Mouse (Mus musculus): Measurements from ENCODE around the gene H13.
"Not testable (repeated sequence)": the region's sequence is repeated elsewhere in the genome, so short reads cannot be mapped to it uniquely, and the experiment has no call there.

The H13 gene

DNA sequence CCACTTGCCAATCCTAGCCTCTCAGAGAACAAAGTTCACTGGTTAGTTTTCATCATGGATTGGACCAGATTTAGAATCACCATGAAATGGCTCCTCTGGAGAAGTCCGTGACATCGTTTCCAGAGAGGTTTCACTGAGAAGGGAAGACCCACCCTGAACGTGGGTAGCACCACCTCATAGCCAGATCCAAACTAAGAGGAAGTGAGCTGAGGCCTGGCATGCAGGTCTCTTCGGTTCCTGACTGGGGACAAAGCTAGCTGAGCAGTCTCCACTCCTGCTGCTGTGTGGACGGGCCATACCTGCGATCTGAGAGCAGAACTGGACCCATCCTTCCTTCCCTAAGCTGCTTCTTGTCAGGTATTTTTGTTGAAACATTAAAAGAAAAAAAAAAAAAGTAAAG lies 8.1 kb upstream of the H13 start:
- no peak for DNase-seq (ENCODE audit: low spot score in 2 of 2)

DNA sequence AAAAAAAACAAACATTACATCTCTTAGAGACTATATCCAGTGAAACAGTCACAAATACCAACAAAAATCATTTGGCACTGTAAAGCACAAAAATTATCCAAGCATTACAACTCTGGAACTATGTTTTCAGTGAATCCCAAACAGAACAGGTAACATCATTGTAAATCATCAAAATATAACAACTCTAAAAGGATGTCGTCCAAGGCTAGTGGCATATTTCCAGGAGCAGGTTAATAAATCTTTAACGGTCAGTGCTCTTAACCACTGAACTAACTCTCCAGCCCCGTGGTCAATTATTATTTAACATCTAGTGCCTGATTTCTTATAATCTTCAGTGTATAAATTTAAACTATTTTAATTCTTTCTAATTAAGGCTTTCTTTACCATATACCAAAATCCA lies 3.1 kb upstream of the H13 start:
- not testable (repeated sequence) for DNase-seq (ENCODE audit: low spot score in 2 of 2)

DNA sequence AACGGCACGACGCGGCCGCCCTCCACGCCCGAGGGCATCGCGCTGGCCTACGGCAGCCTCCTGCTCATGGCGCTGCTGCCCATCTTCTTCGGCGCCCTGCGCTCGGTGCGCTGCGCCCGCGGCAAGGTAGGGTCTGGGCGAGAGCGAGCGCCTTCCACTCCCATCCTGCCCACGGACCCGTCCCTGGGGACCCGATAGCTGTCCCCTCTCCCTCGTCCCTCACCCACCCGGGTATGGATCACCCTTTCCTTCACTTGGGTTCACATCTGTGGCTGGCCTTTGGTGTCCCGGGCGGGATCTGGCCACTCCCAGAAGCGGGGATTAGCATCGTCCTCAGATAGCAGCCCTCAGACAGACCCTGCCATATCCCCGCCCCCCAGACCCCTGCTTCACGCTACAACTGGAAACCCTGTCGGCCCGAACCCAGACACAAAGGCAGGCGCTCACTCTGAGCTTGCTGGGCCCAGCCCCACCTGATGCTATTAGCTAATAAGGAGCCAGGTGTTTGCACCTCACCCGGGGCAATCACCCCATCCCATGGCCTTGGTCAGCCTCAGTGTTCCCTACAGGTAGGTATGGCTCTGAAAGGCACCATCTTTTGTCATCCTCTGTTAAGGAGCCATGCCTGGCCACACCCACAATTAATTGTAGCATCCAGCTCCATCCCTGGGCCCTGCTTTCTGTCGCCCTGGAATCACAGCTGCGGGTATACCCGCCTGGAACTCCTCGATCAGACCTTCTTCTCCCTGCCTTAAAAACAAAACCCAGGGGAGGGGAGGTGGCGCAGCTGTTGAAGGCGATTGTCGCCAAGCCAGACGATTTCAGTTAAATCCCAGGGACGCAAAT lies 601 bp downstream of the H13 start:
- no peak for DNase-seq (ENCODE audit: low spot score in 2 of 2)

DNA sequence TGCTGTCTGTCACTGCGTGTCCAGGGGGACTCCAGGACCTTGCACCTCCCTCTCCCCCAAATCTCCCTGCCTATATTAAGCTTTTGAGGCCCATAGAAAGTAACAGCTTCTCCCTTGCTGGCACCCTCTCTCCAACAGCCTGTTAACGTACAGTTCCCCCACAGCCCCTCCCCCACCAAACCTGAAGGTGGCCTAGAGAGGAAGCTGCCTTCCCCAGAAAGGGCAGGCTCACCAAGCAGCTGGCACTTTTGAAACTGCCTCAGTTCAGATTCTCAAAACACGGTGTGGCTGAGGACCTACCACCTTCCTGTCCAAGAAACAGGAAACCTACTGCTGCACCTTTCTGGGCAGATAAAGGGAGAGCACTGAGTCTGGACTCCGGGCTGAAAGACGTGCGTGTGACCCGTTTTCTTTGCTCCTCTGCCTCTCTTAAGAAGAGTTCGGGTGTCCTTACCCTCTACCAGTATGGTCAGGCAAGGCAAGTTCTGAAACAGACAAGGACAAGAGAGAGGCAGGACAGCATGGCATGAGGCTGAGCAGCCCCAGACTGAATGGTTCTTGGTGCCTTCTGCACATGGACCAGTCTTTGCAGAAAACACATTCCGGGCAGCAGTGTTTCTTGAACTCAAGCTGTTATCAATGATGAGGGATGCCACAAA lies 1.9 kb downstream of the H13 start:
- no peak for DNase-seq (ENCODE audit: low spot score in 2 of 2)

DNA sequence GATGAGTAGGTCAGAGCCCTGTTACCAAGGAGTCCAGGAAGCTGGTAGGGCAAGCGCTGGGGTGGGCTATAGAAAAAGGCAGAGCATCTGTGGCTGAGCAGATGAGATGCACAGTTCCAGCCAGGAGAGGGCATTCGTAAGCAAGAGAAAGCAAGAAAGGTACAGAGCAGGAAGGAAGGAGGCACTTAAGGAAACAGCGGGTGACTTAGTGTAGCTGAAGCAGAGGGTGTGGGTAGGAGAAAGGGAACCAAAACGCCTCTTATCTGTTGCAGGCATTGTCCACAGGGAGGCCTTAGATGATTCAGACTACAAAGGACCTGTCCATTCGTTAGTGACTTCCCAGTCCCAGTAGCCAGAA lies 2.4 kb downstream of the H13 start:
- no peak for DNase-seq (ENCODE audit: low spot score in 2 of 2)

DNA sequence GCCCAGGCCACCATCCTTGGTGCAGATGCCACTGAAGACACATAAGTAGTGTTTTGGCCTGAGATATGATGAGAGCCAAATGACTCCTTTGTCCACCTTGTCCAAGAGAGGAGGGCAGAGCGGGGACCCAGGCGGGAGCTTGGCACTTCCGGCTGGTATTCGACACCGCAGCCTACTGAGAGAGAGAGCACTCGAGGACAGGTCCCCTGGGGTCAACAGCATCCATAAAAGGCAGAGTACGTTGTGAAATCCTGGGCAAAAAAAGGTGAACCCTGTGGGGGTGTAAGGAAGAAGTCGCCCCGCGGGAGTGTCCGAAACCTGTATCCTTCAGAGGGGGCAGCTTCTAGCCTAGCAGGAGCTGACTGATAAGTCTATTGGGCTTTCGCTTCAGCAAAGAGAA lies 2.9 kb downstream of the H13 start:
- DNase-seq (ENCODE audit: low spot score in 2 of 2) = no peak

DNA sequence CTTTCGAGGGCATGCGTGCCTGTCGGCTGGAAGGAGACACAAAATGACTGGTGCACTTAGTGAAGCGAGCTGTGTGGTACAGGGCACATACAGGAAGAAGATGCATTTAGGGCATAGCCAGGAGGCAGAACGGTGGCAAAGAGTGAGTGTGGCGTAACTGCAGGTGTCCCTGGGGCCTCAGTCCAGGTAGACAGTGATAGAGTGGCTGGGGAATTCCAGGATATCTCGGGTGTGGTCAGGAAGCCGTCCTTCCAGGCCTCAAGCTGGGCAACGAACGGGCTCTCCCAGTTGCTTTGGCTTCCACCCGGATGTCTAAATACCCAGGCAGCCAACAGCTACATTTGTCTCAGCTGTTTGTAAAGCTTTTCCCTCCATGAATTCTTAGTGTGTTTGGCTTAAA lies 4.9 kb downstream of the H13 start:
- DNase-seq (ENCODE audit: low spot score in 2 of 2) = no peak

DNA sequence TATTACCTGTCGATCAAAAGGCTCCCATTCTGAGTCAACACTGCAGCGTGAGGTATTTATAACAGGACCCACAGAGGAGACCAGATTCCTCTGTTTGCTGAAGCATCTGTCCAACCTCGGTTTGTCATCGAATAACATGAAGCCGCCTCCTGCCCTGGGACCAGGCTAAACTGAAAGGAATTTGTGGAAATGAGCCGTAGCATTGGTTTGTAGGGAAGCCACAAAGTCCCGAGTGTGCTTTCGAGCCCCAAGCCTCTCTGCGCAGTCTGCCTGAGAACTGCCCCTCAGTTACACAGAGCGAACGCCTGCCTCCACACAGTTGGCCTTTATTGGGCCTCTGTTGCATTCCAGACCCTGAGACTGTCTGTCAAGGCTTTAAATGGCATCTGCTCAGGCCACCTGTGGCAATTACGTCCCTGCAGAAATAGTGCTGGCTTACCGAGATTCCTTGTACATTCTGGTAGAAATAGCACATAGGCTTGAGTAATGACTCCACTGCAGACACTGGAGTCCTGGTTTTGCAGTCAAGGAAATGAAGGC lies 6.1 kb downstream of the H13 start:
- DNase-seq (ENCODE audit: low spot score in 2 of 2) = no peak

DNA sequence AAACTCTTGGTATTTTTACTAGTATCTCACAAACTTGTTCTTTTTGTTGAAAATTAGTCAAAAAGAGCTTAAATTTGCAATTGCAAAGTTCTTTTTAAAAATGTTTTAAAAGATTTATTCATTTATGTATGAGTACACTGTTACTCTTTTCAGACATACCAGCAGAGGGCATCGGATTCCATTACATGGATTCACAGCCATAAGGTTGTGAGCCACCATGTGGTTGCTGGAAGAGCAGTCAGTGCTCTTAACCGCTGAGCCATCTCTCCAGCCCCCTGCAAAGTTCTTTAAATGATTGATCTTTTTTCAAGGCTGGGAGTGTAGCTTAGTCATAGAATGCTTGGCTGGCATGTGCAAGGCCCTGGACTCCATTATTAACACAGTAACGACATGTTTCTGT lies 9.0 kb downstream of the H13 start:
- no peak for DNase-seq (ENCODE audit: low spot score in 2 of 2)

DNA sequence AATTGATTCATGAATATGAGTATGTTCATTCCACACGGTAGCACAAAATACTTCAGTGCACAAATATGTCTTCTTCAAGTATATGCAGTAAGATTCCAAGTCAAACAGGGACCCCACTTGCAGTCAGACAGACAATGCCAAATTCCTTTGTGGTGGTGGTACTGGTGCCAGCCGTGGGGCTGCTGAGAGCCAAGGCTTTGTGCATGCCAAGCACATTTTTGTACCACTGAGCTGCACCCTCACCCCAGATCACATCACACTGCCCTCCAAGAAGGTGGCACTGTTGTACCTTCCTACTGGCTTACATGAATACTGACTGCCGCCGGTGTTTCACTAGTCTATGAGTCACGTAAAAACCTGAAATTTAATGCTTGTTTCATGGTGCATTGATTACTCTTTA lies 9.7 kb downstream of the H13 start:
- DNase-seq (ENCODE audit: low spot score in 2 of 2) = no peak

DNA sequence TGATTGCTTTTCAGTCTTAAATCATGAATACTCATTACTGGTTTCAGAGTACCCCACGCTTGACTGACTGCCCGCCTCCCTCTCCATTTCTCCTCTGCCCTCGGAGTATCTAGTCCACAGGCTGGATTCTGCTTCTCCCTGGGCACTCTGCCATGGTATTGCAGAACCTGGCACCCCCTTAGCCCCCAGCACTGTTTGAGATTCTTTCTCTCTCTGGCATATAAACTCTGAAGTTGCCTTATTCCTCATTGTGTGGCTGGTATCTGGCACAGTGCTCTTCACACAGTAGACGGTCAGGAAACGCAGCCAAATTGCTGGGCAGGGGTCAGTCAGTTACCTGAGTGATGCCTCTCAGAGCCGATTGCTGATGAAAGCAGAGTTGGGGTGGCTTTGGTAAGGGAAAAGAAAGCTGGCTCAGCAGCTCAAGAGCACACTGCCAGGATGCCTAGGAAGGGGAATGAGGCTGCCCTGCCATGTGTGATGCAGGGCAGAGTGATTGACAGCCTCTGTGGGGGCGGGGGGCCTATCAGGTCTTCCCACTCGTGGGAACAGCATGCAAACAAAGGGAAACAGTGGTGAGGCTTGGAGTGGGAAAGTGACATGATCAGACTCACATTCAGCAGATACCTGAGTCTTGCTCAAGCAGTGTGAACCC lies 10.6 kb downstream of the H13 start:
- DNase-seq (ENCODE audit: low spot score in 2 of 2) = no peak

DNA sequence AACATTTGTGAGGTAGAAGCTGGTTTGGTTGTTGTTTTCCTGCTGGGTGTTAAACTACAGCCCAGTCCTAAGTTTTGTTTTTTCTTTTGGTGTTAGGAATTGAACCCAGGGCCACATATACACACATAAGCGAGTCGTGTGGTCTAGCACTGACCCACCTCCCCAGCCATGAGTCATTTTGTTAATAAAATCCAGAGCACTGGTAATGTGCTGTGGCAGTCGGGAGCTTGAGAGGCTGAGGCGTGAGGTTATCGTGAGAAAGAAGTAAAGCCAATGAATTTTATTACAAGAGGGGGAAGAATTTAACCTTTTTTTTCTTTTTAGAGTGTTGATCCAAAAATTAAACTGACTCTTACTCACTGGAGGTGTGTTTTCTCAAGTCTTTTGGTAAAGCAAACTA lies 13.8 kb downstream of the H13 start:
- no peak for DNase-seq (ENCODE audit: low spot score in 2 of 2)

DNA sequence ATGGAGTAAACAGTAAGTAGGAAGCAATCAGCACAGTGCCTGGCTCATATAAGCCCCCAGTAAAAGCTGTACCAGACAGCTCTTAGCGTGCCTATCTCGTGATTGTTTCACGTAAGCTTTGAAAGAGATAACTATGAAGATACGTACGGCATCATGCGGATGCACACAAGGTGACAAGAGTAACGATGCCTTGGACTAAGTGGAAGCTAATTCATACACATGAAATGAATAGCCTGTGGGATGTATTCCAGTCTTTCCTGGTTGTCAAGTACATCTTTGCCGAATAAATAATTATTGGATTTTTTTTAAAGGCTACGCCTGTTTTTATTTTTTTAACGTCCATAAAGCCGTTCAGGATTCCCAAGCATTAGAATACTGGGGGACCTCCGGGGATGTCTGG lies 17.1 kb downstream of the H13 start:
- no peak for DNase-seq (ENCODE audit: low spot score in 2 of 2)

DNA sequence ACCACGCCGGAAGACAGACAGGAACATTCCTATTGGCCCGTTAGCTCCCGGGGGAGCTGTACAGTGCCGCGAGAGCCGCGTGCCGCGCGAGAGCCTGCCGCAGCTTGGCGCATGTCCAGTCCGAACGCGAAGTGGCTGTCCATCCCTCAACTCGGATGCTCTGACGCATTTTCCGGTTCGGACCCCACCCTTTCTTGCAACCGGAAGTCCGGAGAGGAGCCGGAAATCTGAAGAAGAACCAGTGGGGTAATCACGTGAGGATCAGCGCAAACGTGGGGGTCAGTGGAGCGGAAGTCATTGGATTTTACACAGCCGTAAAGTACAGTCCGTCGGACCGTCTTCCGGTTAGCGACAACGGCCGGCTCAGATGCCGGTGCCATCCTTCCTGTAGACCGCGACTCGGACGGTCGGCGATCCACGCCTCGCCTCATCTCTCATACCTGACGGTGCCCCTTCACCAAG lies 17.6 kb downstream of the H13 start, which contains the start of gene Mcts2:
Gene Mcts2, plus strand, starts transcription at position 230 of the 462 bp plus-strand sequence.
- DNase-seq (ENCODE audit: low spot score in 2 of 2) = peak; percentile 92 to 97

DNA sequence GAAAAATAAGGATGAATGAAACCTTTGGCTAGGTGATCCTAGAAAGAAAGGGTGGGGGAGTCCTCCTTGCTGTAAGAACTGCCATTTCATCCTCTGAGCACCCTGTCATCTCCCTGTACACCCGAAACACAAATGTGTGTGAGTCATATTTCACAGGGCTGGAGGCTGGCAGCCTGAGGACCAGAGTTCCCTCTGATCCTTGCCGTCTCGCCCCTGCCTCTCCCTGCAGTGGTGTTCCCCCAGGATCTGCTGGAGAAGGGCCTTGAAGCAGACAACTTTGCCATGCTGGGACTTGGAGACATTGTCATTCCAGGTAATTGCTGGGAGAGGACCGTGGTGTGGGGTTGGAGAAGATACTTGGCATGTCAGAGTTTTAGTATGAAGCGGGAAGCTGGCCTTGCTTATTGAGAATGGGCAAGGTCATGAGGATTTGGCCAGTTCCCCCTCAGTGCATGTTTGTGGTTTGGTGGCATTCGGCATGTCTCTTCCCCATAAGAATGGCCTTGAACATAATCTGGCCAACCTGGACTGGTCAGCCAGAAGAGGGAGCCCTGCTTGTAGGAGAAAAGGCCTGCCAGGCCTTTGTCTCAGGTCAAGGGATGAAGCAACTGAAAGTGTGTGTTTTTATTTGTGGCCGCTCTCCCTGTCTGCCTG lies 22.4 kb downstream of the H13 start:
- no peak for DNase-seq (ENCODE audit: low spot score in 2 of 2)

DNA sequence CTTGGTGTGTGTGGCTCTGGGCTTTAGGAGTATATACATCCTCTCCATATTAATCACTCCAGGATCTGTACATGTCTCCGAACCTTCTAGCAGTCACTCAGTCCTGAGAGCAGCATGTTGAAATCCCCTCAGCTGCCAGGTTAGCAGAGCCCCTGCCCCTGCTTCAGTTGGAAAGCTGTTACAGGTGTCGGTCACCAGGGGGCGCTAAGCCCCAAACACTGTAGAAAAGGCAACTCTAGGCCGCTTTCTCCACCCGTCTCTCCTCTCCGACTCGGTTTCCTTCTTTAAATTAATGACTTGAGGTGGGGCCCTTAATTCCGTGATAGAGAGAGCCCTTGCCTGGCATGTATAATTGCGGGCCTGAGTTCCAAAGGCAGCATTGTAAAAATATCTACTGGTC lies 24.0 kb downstream of the H13 start:
- peak in 1 of 2 experiments; percentile 65 for DNase-seq (ENCODE audit: low spot score in 2 of 2)

DNA sequence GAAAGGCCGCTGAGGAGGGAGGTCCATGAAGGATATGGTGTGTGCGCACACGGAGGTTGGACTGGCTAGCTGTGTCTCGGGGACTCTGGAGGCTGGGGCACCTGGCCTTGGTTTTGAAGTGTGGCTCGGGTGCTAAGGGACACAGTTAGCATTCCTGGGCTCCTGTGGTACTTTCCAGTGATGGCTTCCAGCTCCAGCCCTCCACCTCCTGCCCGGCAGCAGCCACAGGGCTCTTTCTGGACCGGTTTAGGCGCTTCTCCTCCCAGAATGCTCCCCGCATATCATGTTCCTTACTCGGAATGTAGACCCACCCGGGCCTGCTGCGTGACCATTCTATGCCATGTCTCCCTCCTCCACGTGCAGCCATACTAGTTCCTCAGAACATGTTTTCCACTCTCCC lies 24.5 kb downstream of the H13 start:
- no peak for DNase-seq (ENCODE audit: low spot score in 2 of 2)

DNA sequence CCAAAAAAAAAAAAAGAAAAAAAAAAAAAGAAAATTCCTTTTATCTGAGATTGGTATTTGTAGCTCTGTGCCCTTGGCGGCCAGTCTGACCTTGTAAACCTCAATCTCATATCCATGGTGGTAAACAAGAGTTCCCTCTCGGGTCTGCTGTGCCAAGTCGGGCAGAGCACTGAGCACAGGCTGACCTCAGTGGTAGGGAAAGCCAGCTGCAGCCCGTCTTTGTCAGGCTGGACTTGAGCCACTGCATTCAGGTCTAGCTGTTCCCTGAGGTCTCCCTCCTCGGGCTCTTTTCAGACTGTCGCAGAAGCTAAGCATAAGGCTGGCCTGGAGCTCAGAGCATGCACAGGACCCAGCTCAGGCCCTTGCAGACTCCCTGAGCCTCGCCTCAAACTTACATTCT lies 25.4 kb downstream of the H13 start:
- DNase-seq (ENCODE audit: low spot score in 2 of 2) = no peak

DNA sequence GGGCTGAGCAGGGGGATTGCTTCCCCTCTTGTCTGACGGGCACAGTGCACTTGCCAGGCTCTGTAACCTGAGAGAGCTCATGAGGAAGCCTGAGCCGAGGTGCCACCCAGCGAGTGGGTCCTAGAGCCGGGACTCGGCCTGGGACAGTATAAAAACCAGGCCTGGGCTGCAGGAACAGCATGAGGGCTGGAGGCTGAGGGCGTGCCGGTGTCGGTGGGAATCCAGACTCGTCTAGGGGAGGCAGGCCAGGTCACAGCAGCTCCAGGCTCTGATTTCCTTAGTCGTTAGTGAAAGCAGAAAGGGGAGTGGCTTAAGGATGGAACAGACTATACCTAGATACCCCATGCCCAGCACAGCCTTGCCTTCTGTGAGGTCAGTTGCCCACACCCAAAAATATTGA lies 26.8 kb downstream of the H13 start:
- DNase-seq (ENCODE audit: low spot score in 2 of 2) = no peak

DNA sequence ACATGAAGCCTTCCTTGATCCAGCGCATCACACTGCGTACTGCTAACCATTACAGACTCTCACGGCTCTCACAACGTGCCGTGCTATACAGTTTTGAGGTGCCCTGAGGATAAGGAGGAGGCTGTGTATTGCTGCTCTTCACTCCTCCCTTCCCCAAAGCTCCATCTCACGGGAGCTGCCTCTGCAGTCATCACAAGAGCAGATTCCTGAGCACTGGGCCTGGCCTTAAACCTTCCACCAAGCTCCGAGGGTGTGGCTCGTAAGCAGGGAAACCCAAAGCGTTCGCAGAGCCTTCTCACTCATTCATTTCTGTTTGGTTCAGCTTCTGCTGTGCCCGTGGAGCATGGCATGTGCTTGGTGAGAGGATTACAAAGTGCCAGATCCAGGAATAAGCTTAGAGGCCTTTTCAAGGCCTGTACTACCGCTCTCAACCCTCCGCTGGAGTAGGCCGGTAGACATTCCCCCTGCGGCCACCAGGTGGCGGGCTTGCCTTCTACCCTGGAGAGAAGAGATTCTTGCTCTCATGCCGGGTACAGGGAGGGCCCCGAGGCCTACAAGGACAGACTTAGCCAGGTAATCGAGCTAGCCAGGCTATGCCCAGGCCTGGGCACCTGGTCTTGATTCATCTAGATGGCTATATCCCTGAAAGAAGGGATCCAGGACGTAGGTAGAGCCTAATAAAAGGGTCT lies 27.4 kb downstream of the H13 start:
- DNase-seq (ENCODE audit: low spot score in 2 of 2) = peak; percentile 79 to 91

DNA sequence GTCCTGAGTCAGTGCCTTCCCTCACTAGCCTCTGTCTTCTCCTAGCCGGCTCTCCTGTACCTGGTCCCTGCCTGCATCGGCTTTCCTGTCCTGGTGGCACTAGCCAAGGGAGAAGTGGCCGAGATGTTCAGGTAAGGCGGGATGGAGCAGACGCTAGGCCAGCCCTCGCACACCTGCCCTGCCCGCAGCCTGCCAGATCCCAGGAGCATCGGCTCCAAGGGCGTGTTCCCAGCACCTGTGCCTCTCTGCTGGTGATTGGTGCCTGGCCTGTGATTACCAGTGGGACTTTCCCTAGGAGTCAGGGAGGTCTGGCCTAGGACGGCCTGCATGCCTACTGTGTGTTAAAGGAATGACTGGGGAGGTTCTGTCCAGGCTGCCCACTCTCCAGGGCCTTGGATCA lies 30.9 kb downstream of the H13 start:
- no peak for DNase-seq (ENCODE audit: low spot score in 2 of 2)

DNA sequence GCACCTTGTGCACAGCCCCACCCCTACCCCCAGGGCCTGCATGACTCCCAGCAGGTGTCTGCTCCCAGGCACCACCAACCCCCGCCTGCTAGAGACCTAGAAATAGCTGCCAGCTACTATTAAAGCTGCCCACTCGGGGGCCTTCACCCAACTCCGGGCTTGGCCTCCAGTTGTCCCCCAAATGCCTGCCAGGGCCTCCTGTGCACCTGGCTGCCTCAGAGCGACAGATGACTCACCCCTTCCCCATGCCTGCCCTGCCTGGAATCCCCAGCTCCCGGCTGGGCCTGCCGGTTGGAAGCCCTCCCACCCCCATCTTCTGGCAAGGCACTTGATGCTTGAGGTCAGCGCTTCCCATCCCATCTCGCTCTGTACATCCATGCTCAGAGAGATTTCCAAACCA lies 31.5 kb downstream of the H13 start:
- no peak for DNase-seq (ENCODE audit: low spot score in 2 of 2)

All from heart, adult 9 months (tissue).